Mouse (Mus musculus): ENCODE data around the gene Fam83g. TPM values are rescaled to one million over a fixed set of nuclear protein-coding genes. Genes with fewer than 3 reads are reported as not detected.

Gene Fam83g
- total and polyA plus RNA-seq, 3 experiments: 0.26 to 0.30 (median 0.29) TPM

- Histone ChIP-seq H3K4me1 (ENCODE audit: control insufficient read depth, insufficient read depth, low read length) (peaks cover 1% of the 10 kb centered on the region; the same call in 1 of the 2 replicates), H3K4me3 (no peak overlapping the region), H3K27ac (no peak overlapping the region), H3K9ac (ENCODE audit: low read depth, low read length) (no peak overlapping the region), H3K27me3 (ENCODE audit: control insufficient read depth, insufficient read depth, low read length) (no peaks in the 10 kb centered on the region), H3K79me2 (replicated peaks; ENCODE audit: control insufficient read depth, insufficient read depth, low read length) (no peaks in the 10 kb centered on the region), H3K36me3 (ENCODE audit: control insufficient read depth, insufficient read depth, low read length) (peaks cover 9% of the 10 kb centered on the region)
- no peak for DNase-seq
- WGBS: 63% methylated on average over 3 of the region's 3 CpGs
- TF ChIP-seq POLR2A (IDR thresholded peaks at IDR 0.05; ENCODE audit: insufficient read depth, low read depth, low read length) (no peak), CTCF (IDR thresholded peaks at IDR 0.05) (no peak), EP300 (IDR thresholded peaks at IDR 0.05; ENCODE audit: insufficient read depth, low read depth, low read length) (no peak)
- intact Hi-C loops (cut with DNase I): no loop called here
These were observed 63.3 kb downstream of the Fam83g start for GRCm38 (mm10) chr11:61747161-61747560.

- intact Hi-C loops (cut with DNase I): no loop called here
- H3K27me3 ChIP-seq (ENCODE audit: control insufficient read depth, insufficient read depth, low read length): no peaks in the 10 kb centered on the region
- TF ChIP-seq EP300 (IDR thresholded peaks at IDR 0.05; ENCODE audit: insufficient read depth, low read depth, low read length) (no peak), CTCF (IDR thresholded peaks at IDR 0.05) (peak; percentile 58), POLR2A (IDR thresholded peaks at IDR 0.05; ENCODE audit: insufficient read depth, low read depth, low read length) (no peak)
- whole genome bisulfite sequencing: 86% methylated on average over 5 of the region's 5 CpGs
- H3K4me3 ChIP-seq: no peak overlapping the region
- H3K27ac ChIP-seq: no peak overlapping the region
- H3K4me1 ChIP-seq (ENCODE audit: control insufficient read depth, insufficient read depth, low read length): no peaks in the 10 kb centered on the region
- no peak overlapping the region for H3K9ac ChIP-seq (ENCODE audit: low read depth, low read length)
- no peak for DNase-seq
- H3K79me2 ChIP-seq (replicated peaks; ENCODE audit: control insufficient read depth, insufficient read depth, low read length): no peaks in the 10 kb centered on the region
- peaks cover 6% of the 10 kb centered on the region for H3K36me3 ChIP-seq (ENCODE audit: control insufficient read depth, insufficient read depth, low read length)
These were observed 67.7 kb downstream of the Fam83g start for GRCm38 (mm10) chr11:61751612-61752011.

- WGBS: 82% methylated on average over 2 of the region's 2 CpGs
- no peak overlapping the region for H3K9ac ChIP-seq (ENCODE audit: low read depth, low read length)
- TF ChIP-seq EP300 (IDR thresholded peaks at IDR 0.05; ENCODE audit: insufficient read depth, low read depth, low read length) (no peak), POLR2A (IDR thresholded peaks at IDR 0.05; ENCODE audit: insufficient read depth, low read depth, low read length) (no peak), CTCF (IDR thresholded peaks at IDR 0.05) (no peak)
- DNase-seq: no peak
- H3K27ac ChIP-seq: no peak overlapping the region
- H3K4me3 ChIP-seq: no peak overlapping the region
- H3K79me2 ChIP-seq (replicated peaks; ENCODE audit: control insufficient read depth, insufficient read depth, low read length): no peaks in the 10 kb centered on the region
- peaks cover 7% of the 10 kb centered on the region for H3K4me1 ChIP-seq (ENCODE audit: control insufficient read depth, insufficient read depth, low read length)
- intact Hi-C loops (cut with DNase I): no loop called here
- peaks cover 3% of the 10 kb centered on the region; the same call in 1 of the 2 replicates for H3K36me3 ChIP-seq (ENCODE audit: control insufficient read depth, insufficient read depth, low read length)
- H3K27me3 ChIP-seq (ENCODE audit: control insufficient read depth, insufficient read depth, low read length): no peaks in the 10 kb centered on the region
These were observed 73.3 kb downstream of the Fam83g start for GRCm38 (mm10) chr11:61757151-61757550.

Other genes with a start within 250 kb of the Fam83g start
- under 1 TPM; 0.10 to 0.30 TPM for gene Rnf112, start 230.0 kb upstream of the Fam83g start, total RNA-seq (2021)
- gene Rnf112, start 230.0 kb upstream of the Fam83g start, polyA plus RNA-seq (2012; rRNA removed): 0.15 and 0.18 TPM in 2 replicates
- gene Mfap4, start 198.7 kb upstream of the Fam83g start, total RNA-seq (2021): 10 to 100 TPM; 18.4 to 22.9 TPM
- 125 and 143 TPM in 2 replicates for gene Mfap4, start 198.7 kb upstream of the Fam83g start, polyA plus RNA-seq (2012; rRNA removed)
- 1 to 10 TPM; 5.5 to 6.0 TPM for gene Mapk7, start 189.7 kb upstream of the Fam83g start, total RNA-seq (2021)
- 11.9 and 12.6 TPM in 2 replicates for gene Mapk7, start 189.7 kb upstream of the Fam83g start, polyA plus RNA-seq (2012; rRNA removed)
- 1 to 10 TPM; 8.0 to 9.3 TPM for gene B9d1, start 178.9 kb upstream of the Fam83g start, total RNA-seq (2021)
- gene B9d1, start 178.9 kb upstream of the Fam83g start, polyA plus RNA-seq (2012; rRNA removed): 10.6 and 15.6 TPM in 2 replicates
- 10 to 100 TPM; 23.1 to 24.9 TPM for gene Epn2, start 104.4 kb upstream of the Fam83g start, total RNA-seq (2021)
- gene Epn2, start 104.4 kb upstream of the Fam83g start, polyA plus RNA-seq (2012; rRNA removed): 20.4 and 29.2 TPM in 2 replicates
- gene Grap, start 30.8 kb upstream of the Fam83g start, total RNA-seq (2021): 10 to 100 TPM; 10.6 to 11.3 TPM
- 10.5 and 11.7 TPM in 2 replicates for gene Grap, start 30.8 kb upstream of the Fam83g start, polyA plus RNA-seq (2012; rRNA removed)
- not detected for gene Slc5a10, start 36.7 kb downstream of the Fam83g start, total RNA-seq (2021)
- gene Slc5a10, start 36.7 kb downstream of the Fam83g start, polyA plus RNA-seq (2012; rRNA removed): 0.09 TPM in 1 of 2 replicates, not detected in the other
- gene Prpsap2, start 78.0 kb downstream of the Fam83g start, total RNA-seq (2021): 1 to 10 TPM; 6.9 to 7.9 TPM
- gene Prpsap2, start 78.0 kb downstream of the Fam83g start, polyA plus RNA-seq (2012; rRNA removed): 5.5 and 8.4 TPM in 2 replicates
- gene Ulk2, start 171.0 kb downstream of the Fam83g start, total RNA-seq (2021): 10 to 100 TPM; 47.1 to 53.7 TPM
- gene Ulk2, start 171.0 kb downstream of the Fam83g start, polyA plus RNA-seq (2012; rRNA removed): 65.4 and 93.3 TPM in 2 replicates
- 10 to 100 TPM; 12.6 to 13.7 TPM for gene Akap10, start 246.2 kb downstream of the Fam83g start, total RNA-seq (2021)
- 7.9 and 10.0 TPM in 2 replicates for gene Akap10, start 246.2 kb downstream of the Fam83g start, polyA plus RNA-seq (2012; rRNA removed)